Mouse (Mus musculus) granulocyte monocyte progenitor cell, adult 5-6 weeks (primary cell): Measurements from ENCODE around the gene Edar. TPM values are rescaled to one million over a fixed set of nuclear protein-coding genes. Genes with fewer than 3 reads are reported as not detected.
A peak's percentile ranks its signal among the peaks of the same experiment; 100 is the strongest.

Experiments used
- ATAC-seq: replicated peaks from 2 replicates; pipeline ENCODE4 v1.8.0; 2016; ENCODE audit warnings: mild to moderate bottlenecking, moderate TSS enrichment, inconsistent platforms; ENCODE audit not compliant: poor library complexity, severe bottlenecking
- total RNA-seq, 2 experiments: library from RNA; stranded (forward) in 1 of 2; stranded (reverse) in 1 of 2; fragments of 200-712, 200-1000 nt in 1 of 2; fragments of >200 nt in 1 of 2; fragmentation: Nextera tagmentation in 1 of 2; gene quantifications; 2 replicates each; pipeline ENCODE4 v1.2.3; 2014 to 2017

Gene Edar
- total RNA-seq, 2 experiments from 2014 or later, result not detected

GRCm38 (mm10) chr10:58652045-58652417 lies 23.4 kb downstream of the Edar start:
- ATAC-seq, result peak; percentile 21

- 0 out of 2 replicates have a peak, but pooled peaks have one; percentile 21 for ATAC-seq
Measured at GRCm38 (mm10) chr10:58651270-58652042, 24.0 kb downstream of the Edar start.

GRCm38 (mm10) chr10:58648787-58649186 lies 26.7 kb downstream of the Edar start:
- no peak for ATAC-seq

GRCm38 (mm10) chr10:58644671-58645070 lies 30.8 kb downstream of the Edar start:
- ATAC-seq, result no peak

- no peak for ATAC-seq
Measured at GRCm38 (mm10) chr10:58644194-58644593, 31.3 kb downstream of the Edar start.

- ATAC-seq, result no peak
Measured at GRCm38 (mm10) chr10:58643001-58643400, 32.5 kb downstream of the Edar start.

- ATAC-seq, result no peak
Measured at GRCm38 (mm10) chr10:58641631-58642030, 33.8 kb downstream of the Edar start.

- ATAC-seq, result no peak
Measured at GRCm38 (mm10) chr10:58640446-58641400, 34.7 kb downstream of the Edar start.

- no peak for ATAC-seq
Measured at GRCm38 (mm10) chr10:58639291-58639690, 36.2 kb downstream of the Edar start.

GRCm38 (mm10) chr10:58636431-58637080 lies 38.9 kb downstream of the Edar start:
- no peak for ATAC-seq

GRCm38 (mm10) chr10:58633507-58633906 lies 41.9 kb downstream of the Edar start:
- no peak for ATAC-seq

- ATAC-seq, result peak; percentile 42
Measured at GRCm38 (mm10) chr10:58627569-58627968, 47.9 kb downstream of the Edar start.

- ATAC-seq, result peak; percentile 80
Measured at GRCm38 (mm10) chr10:58624848-58625711, 50.4 kb downstream of the Edar start.

- ATAC-seq, result no peak
Measured at GRCm38 (mm10) chr10:58619266-58619665, 56.2 kb downstream of the Edar start.

- ATAC-seq, result no peak
Measured at GRCm38 (mm10) chr10:58618501-58619216, 56.8 kb downstream of the Edar start.

- ATAC-seq, result no peak
Measured at GRCm38 (mm10) chr10:58616565-58616964, 58.9 kb downstream of the Edar start.

- ATAC-seq, result no peak
Measured at GRCm38 (mm10) chr10:58614601-58615000, 60.9 kb downstream of the Edar start.

GRCm38 (mm10) chr10:58610484-58611261 lies 64.8 kb downstream of the Edar start:
- no peak for ATAC-seq
